Mouse (Mus musculus) cerebellum, adult 9-10 months (tissue): ENCODE measurements around the gene Rpusd3.

Experiments
- DNase-seq: peaks from one replicate; pipeline ENCODE4 v3.0.0; 2022

The Rpusd3 gene

DNA sequence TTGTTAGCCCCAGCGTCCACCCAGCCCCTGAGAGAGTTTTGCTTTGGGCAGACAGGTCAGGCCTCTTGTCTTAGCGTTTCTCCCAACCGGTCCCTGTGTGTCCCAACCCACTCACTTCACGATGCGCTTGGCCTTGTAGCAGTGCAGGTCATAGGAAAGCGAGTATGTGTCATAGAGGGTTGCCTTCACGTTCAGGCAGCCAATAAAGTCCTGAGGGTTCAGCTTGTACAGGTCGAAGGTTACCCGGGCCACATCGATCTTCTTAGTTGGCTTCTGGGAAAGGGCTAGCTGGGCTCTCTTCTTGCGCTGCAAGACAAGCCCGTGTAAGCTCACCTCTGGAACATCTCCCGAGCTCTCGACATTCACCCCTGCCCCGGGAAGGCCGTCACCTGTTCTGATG is 8.9 kb upstream of the Rpusd3 start:
- DNase-seq: no peak

DNA sequence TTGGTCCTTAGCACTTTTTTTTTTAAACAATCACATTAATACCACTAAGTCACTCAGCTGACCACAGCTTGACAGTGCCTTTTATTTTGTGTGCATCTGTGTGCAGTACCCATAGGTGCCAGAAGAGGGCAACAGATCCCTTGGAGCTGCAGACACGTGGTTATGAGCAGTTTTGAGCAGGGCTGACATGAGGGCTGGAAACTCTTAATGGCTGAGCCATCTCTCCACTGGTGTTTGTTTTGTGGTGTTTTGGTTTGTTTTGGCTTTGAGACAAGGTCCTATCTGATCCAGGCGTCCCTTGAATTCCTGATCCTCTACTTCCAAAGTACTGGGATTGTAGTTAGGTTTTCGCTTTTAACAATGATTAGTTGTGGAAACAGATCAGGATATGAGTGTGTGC is 8.3 kb upstream of the Rpusd3 start:
- no peak for DNase-seq

DNA sequence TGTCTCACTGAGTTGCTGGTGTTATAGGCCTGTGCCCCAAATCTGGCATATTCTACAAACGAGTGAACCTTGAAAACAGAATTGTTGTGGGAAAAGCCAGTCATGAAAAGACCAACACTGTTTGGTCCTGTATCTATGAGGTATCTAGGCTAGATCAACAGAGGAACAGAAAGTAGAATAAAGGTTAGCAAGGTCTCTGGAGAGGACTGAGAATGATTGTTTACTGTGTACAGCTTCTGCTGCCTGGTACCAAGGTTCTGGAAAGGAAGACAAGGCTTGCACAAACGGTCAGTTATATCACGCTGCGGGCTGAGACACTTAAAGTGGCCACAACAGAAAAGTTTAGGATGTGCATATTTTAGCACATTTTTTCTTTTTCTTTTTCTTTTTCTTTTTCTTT is 7.6 kb upstream of the Rpusd3 start:
- DNase-seq: no peak

DNA sequence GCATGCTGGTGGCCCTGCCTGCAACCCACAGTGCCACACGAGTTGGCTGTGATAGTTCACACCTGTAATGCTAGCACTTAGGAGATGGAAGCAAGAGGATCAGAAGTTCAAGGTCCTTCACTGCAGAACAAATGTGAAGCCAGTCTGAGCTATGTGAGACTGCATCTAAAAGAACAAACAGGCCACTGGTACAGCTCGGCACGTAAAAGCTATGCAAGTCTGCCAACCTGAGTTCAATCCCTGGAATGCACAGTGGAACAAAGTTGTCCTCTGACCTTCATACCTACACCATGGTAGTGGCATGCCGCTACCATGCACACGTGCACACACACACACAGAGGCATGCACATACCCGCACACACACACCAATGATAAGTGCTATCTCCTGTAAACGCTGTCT is 5.0 kb upstream of the Rpusd3 start:
- DNase-seq: no peak

DNA sequence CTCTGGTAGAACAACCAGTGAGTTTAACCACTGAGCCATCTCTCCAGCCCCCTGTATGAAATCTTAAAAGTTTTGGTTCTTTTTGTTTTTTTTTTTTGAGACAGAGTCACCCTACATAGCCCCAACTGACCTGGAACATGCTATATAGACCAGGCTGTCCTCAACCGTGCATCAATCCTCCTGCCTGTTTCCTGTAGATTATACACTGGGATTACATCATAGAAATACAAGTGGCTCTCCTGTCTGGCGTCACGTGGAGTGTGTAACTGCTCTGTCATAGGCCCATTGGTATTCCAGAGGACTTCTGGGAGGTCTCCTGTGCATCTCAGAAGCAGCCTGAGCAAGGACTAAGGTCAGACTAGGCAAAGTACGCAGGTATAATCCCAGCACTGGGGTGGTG is 3.9 kb upstream of the Rpusd3 start:
- no peak for DNase-seq

DNA sequence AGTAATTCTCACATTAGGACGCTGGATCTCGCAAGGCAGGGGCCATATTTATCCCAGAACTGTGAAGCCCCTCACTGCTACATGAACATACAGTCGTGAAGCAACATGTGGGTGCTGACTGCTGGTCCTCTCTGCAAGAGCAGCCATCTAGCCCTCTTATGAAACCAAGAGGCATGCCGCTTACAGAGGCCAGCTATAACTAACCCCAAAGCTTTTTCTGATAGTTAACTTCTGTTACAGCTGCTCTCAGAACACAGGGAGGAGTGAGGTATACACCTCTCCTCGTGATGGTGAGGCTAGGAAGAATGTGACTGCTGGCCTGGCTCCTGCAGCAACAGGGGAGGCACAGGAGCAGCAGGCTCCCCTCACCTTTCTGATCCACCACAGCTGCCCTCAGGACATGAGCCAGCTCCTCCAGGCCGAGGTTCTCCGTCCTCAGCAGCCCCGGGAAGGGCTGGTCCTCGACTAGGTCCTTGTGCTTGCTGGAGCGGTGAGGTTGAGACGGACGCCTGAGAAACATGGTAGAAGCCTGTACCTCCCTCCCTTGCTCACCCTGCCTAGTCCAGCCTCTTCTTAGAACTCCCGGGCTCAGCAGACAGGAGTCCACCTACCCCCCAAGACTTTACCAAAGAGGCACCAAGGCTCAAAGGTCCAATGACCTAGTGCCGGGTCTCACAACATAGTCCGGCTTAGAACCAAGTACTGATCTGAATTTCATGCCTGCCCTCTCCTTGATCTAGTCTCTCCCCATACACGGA is 520 bp downstream of the Rpusd3 start:
- no peak for DNase-seq

DNA sequence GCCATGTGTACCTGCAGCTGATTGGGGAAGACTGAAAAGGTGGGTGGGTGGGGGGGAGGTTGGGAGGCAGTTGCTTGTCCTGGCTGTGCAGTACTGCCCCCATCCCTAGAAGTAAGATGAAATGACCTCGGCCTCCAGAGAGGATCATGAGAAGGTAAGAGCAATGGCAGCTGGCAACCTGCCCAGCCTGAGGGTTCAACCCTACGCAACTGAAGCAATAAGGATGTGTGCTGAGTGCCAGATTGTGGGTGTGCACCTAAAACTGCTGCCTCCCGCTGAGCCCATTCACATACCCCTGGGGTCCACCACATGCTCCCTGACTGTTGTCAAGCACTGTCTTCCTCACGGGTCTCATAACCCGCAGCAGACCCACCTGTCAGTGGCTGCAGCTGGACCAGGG is 2.7 kb downstream of the Rpusd3 start:
- DNase-seq: no peak

DNA sequence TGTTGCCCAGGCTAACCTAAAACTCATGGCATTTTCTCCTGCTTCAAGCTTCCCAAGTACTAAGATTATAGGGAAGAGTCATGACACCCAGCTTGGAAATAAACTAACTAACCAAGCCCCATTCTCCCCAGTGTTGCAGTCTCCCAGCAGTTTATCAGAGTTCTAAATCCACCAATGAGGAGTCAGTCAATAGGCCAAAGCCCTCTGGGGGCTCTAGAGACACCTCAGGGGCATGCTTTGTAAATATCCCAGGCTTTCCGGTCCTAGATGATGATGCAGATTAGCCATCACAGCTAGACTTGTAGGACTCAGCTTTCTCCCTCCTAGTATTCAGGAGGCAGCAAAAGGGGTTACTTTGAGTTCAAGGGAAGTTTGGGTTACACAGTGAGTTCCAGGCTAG is 9.1 kb downstream of the Rpusd3 start:
- no peak for DNase-seq

DNA sequence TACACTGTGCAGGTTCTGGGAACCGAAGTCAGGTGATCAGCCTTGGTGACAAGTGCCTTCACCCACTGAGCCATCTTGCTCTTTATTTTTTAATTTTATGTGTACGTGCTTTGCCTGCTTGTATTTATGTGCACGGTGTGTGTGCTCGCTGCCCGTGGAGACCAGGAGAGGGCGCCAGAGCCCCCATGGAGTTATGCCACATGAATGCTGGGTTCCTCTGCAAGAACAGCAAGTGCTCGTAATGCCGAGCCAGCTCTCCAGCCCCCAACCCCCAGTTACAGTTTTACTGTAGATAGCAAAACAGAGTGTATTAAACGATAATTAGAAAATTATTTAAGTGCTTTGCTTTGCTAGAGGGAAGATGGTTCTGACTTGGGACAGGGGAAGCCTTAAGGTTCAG is 12.5 kb downstream of the Rpusd3 start:
- DNase-seq: no peak

DNA sequence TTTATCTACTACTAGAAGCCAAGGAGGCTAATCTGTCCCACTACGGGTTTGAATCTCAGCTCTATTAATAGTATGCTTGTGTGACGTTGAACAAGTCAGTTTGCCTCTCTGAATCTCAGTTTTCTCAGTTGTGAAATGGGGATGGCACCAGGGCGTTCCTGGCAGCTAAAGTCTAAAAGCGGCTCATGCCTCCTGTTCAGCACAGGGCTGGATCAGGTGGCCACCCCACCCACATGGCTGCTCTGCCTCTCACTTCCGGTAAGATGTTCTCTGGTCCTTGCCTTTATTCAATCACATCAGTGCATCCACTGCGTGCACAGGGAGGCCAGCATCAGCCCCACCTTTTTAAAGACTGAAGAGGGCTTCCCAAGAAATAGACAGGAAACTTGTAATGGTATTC is 13.7 kb downstream of the Rpusd3 start:
- no peak for DNase-seq

DNA sequence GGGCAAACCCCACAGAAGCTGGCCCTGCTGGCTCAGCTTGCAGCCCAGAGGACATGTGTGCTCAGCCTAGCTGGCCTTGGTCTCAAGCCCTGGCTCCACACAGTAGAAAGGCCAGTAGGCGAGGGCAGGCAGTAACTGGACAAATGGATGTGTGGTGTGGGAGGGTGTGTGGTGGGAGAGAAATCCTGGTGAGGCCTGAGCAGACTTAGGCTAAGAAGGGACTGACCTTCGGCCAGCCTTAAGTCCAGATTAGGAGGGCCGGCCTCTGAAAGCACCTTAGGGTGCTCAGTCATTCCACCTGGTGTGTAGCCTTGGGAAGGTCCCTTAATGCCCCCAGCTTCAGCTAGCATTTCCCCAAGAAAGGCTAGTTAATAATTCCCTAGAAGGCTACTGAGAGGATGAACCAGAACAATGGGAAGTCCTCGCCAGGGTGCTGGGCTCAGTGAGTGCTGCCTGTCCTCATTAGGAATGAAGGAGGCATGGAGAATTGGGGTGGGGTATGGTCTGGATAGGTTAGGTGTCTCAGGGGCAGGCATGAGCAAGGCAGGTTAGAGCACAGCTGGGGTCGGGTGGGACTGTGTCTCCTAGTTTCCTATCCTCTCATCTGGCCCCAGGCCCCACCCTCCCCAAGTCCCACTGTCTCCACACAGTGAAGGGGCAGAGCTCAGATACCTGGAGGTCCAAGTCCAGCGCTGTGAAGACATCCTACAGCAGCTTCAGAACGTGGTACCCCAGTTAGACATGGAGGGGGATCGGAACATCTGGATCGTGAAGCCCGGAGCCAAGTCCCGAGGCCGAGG is 14.3 kb downstream of the Rpusd3 start:
- DNase-seq: no peak

DNA sequence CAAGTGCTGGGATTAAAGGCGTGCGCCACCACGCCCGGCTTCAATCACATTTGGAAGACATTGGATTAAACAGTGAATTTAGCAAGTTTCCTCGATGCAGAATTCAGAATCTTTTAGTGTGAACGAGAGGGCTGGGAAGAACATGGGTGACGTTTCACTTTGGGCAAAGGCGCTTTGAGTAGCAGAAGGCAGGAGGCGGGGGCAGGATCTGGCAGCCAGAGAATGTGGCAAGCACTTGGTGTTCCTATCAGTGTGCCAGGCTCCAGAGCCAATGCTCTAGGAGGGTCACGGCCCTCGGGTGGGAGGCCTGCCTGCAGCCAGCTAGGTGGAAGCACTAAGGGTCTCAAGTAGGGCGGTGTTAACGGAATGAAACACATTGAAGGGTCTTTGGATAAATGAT is 17.0 kb downstream of the Rpusd3 start:
- no peak for DNase-seq

DNA sequence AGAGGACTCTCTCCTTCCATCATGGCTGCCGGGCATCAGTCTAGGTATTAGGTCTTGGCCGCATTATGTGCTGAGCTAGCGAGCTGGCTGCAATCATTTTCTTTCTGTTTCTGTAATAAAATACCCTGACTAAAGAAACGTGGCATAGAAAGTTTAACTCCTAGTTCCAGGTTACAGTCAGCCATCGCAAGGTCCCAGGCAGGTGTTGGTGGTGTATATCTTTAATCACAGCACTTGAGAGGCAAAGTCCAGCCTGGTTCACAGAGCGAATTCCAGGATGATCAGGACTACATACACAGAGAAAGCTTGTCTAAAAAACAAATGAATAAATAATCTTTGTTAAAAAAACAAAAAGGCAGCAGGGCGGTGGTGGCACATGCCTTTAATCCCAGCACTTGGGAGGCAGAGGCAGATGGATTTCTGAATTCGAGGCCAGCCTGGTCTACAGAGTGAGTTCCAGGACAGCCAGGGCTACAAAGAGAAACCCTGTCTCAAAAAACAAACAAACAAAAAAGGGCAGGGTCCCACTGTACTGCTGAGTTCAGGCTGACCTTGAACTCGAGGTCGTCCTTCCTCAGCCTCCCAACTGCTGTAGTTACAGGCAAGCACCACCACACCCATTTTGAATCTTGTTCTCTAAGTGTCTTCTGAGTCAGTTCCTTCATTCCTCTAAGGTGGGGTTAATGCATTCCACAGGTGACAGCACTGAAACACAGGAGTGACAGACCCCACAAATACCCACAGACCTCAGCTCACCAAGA is 22.7 kb downstream of the Rpusd3 start:
- no peak for DNase-seq

DNA sequence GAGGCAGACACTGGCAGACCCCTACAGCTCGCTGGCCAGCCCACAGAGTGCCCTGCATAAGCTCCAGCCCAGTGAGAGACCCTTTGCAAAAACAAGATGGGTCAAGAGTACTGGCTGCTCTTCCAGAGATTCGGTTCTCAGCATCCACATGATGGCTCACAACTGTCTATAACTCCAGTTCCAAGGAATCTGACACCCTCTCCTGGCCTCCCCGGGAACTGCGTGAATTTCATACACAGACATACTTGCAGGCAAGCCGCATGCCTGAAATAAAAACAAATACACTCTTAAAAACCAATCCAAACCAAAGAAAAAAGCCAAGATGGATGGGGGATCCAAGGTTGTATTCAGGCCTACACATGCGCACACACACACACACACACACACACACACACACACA is 23.6 kb downstream of the Rpusd3 start:
- DNase-seq: no peak

DNA sequence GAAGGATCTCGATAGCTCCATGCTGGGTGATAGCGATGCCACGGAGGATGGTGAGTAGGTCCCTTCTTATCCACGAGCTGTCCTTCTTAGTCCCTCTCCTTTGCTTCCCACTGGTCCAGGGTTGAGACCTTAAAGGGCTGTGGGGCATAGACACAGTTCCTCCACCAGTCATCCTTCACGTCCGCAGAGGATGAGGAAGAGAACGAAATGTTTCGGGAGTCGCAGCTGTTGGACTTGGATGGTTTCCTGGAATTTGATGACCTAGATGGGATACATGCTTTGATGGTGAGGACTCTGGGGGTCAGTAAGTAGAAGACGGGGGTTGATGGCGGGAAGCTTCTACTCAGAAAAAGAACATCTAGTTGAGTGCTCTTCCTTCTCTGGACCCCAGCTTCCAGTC is 24.3 kb downstream of the Rpusd3 start:
- no peak for DNase-seq

DNA sequence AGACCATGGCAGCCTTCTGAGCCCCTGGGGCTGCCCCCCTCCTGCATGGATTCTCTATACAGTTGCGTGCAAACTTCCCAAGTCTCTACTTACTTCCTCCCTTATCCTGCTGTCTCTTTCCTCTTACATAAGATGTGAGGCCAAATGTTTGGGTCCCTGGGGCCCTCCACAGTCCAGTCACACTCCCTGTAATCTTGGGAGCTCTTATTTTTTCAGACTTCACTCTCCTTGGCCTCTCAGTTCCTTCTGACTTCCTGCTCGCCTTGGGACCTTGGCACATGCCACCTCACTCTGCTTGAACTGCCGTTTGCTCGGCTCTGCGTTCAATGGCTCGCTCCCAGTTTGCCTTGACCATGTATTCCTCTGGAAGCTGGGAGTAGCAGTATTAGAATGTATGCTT is 25.2 kb downstream of the Rpusd3 start:
- DNase-seq: no peak

DNA sequence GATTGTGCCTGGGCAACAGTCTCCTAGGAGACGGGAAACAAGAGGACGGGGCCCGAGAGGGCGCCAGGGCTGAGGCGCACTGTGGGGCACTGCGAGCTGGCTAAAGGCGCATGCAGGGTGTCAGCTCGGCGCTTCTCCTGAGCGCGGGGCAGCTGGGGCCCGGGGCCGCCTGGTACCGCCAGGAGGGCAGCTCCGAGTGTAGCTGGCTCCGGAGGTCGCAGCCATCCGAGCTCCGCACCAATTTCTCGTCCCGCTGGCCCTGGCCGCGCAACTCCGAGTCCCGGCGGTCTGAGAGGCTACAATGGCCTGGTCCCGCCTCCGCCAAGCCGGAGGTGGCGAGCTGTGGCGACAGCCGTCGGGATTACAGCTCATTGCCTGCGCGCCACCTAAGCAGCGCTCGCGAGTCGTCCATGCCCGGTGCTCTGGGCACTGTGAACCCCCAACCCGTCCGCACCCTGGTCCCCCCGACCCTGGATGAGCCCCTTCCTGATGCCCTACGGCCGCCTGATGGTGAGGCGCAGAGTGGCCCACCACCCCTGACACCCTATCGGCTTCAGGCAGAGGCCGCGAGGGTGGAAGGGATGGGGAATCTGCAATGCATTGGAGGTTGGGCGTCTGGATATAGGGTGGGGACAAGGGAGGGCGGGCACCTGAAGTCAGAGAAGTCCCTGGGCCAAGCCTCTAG is 26.6 kb downstream of the Rpusd3 start:
- peak; percentile 51 for DNase-seq

DNA sequence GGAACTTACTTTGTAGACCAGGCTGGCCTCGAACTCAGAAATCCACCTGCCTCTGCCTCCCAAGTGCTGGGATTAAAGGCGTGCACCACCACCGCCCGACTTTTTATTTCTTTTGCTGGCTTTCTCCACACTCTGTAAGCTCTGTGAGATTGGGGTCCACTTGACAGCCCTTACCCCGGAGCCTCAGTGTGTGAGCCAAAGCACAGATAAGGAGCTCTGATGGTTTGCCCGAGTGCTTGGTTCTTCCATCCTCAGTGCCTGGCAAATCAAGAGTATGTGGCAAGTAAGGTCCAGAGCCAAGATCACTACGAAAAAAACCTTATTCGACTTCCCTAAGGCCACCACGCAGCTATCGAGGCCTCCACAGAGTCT is 27.1 kb downstream of the Rpusd3 start:
- DNase-seq: no peak

DNA sequence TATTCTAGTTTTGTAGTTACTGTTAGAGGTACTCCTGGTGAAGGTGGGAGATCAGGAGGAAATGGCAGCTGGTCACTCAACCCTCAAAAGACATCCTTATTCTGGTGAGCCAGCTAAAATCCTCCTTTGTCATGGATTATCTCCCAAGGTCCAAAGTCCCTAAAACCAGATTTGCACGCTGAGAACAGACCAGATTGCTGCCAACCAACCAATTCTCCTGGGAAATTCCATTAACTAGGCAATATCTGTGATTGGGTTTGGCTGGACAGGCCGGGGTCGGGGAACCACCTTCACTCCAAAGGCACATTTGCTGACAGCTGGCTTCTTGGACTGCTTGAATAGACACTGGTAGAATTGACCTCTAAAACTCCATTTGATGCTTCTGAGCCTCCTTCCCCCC is 28.4 kb downstream of the Rpusd3 start:
- DNase-seq: no peak

DNA sequence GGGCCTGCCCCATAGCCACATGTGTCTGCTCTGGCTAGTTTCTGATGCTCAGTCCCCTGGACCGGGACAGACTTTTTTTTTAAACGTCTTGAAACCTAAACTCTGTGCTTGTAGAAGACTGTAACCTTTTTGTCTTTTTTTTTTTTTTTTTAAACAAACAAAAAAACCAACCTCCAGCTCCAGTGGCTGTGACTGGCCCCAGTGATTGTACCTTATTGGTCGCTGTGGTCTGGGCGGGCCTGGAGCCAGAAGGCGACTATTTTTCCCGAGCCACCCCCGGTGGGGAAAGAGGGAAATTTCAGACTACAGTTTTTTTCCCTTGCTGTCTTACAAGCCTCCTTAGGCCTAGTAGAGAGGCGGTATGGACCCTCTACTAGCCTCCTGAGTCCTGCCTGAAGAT is 30.2 kb downstream of the Rpusd3 start, which contains the start of gene Ttll3:
TSS of gene Ttll3 (plus strand) at position 301 of the 400 bp plus-strand sequence.
- no peak for DNase-seq

DNA sequence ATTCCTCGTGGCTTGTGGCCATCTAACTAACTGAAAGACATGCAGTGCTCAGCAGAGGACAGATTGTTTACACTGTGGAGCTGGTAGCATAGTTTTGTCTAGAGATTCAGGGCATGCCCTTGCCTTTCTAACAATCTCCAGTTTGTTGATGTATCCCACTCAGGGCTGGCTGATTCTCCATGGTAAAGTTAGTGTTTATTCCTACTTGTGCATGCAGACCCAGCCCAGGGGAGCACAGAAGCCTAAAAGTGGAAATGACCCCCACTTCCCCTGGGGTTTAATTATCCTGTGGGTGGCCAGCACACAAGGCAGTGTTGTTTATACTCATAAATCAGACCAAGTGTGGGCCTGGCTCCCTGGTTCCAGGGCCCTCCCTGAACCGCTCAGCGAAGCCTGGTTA is 33.1 kb downstream of the Rpusd3 start:
- no peak for DNase-seq

DNA sequence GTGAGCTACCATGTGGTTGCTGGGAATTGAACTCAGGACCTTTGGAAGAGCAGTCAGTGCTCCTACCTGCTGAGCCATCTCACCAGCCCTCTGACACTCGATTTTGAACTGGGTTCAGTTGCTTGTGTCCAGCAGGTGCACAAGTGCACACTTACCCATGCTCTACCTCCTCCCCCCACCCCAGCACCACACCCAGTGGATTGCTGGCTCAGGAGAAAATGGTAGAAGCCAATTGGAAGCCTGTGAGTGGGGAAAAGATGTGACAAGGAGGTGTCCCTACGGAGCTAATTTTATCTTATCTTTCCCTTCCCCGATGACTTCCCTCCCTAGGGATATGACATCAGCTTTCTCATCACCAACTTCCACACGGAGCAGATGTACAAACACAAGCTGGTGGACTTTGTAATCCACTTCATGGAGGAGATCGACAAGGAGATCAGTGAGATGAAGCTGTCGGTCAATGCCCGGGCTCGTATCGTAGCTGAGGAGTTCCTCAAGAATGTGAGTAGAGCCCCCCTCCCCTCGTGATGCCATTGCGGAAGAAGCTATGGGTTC is 33.9 kb downstream of the Rpusd3 start:
- DNase-seq: no peak

DNA sequence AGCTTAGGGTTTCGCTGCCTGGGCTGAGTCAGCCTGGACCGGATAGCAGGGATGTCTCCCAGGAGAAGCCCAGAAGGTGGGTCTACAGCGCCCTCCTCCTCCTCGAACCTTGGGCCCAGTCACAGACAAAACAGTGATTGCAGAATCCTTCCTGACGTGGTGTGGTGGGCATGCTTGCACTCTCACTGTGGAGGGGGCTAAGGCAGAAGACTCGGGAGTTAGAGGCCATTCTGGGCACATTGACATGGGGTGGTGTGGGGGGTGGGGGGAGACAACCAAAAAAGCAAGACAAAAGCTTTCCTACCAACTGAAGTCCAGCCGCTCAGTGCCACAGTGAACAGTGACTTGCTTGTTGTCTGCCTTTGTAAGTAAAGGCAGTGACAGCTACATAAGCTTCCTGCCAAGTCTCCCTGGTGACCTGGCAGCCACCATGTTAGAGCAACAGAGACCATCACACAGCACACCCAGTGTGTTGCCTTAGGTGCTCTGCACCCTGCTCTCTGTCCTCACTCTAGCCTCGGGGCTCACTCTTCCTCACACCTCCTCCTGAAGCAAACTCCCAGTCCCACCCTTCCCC is 34.7 kb downstream of the Rpusd3 start:
- no peak for DNase-seq
